Mouse (Mus musculus) heart, embryonic 13.5 days (tissue): ENCODE measurements around the gene Atp8a2. TPM values are rescaled to one million over a fixed set of nuclear protein-coding genes. Genes with fewer than 3 reads are reported as not detected.

Source experiments
- ATAC-seq: fragments of 200-750 bp; cut with Nextera tagmentation; 2 replicates; pipeline ENCODE4 v1.8.0; 2017; ENCODE audit warnings: moderate TSS enrichment; ENCODE audit not compliant: insufficient number of reproducible peaks, low FRiP score, low TSS enrichment; ENCODE audit errors: extremely low read depth
- H3K27ac ChIP-seq: fragments of 300-500 bp; sonication (generic); replicated peaks from 2 replicates; pipeline ENCODE4 v1.5.1; 2015; ENCODE audit warnings: moderate library complexity, mild to moderate bottlenecking, inconsistent platforms
- H3K27me3 ChIP-seq: fragments of 300-500 bp; sonication (generic); replicated peaks from 2 replicates; pipeline ENCODE4 v1.6.1; 2015; ENCODE audit warnings: mild to moderate bottlenecking, inconsistent platforms
- H3K36me3 ChIP-seq: fragments of 300-500 bp; sonication (generic); 2 replicates; pipeline ENCODE4 v1.6.1; 2015; ENCODE audit warnings: mild to moderate bottlenecking, inconsistent platforms
- H3K4me1 ChIP-seq: fragments of 300-500 bp; sonication (generic); 2 replicates; pipeline ENCODE4 v1.6.1; 2015; ENCODE audit warnings: inconsistent platforms
- H3K4me2 ChIP-seq: fragments of 300-500 bp; sonication (generic); 2 replicates; pipeline ENCODE4 v1.6.1; 2015; ENCODE audit warnings: inconsistent platforms, mild to moderate bottlenecking, moderate library complexity
- H3K4me3 ChIP-seq: fragments of 300-500 bp; sonication (generic); 2 replicates; pipeline ENCODE4 v1.5.1; 2015; ENCODE audit warnings: moderate library complexity, mild to moderate bottlenecking, inconsistent platforms
- H3K9ac ChIP-seq: fragments of 300-500 bp; sonication (generic); 2 replicates; pipeline ENCODE4 v1.6.1; 2015; ENCODE audit warnings: inconsistent platforms, mild to moderate bottlenecking, moderate library complexity
- H3K9me3 ChIP-seq: fragments of 300-500 bp; sonication (generic); 2 replicates; pipeline ENCODE4 v1.6.1; 2016; ENCODE audit warnings: inconsistent platforms
- WGBS: fragments of 180-500 bp; shearing (Covaris S2); methylation state at CpG from one replicate; pipeline ENCODE4 v1.1.7; 2015; ENCODE audit warnings: mixed read lengths; 5-methylcytosine and 5-hydroxymethylcytosine counted together
- polyA plus RNA-seq: library from polyadenylated mRNA; unstranded; fragments of >200 nt; fragmentation: Nextera tagmentation; extraction: Ambion mirVana; gene quantifications from 2 replicates; pipeline ENCODE4 v1.2.1, GENCODE M21; 2015

Gene Atp8a2
- polyA plus RNA-seq, 1 experiment from 2014 or later, result 6.7 TPM

- H3K27ac ChIP-seq, result no peak overlapping the region
- H3K4me1 ChIP-seq, result no peaks in the 10 kb centered on the region
- no peak overlapping the region for H3K9ac ChIP-seq
- no peaks in the 10 kb centered on the region for H3K9me3 ChIP-seq
- no peak overlapping the region for H3K4me3 ChIP-seq
- no peak overlapping the region for H3K4me2 ChIP-seq
- H3K36me3 ChIP-seq, result no peaks in the 10 kb centered on the region
- 81% methylated on average over 7 of the region's 7 CpGs for WGBS
- no peaks in the 10 kb centered on the region for H3K27me3 ChIP-seq
- no peak for ATAC-seq
Measured at GRCm38 (mm10) chr14:59903484-59904130, 293.4 kb downstream of the Atp8a2 start.

GRCm38 (mm10) chr14:59893971-59894370 lies 303.0 kb downstream of the Atp8a2 start:
- WGBS, result 71% methylated on average over 1 of the region's 1 CpGs
- Histone ChIP-seq H3K36me3 (no peaks in the 10 kb centered on the region), H3K27ac (no peak overlapping the region), H3K4me1 (peaks cover 14% of the 10 kb centered on the region), H3K9me3 (no peaks in the 10 kb centered on the region), H3K9ac (no peak overlapping the region), H3K4me2 (no peak overlapping the region), H3K27me3 (peaks cover 3% of the 10 kb centered on the region; the same call in 1 of the 2 replicates), H3K4me3 (no peak overlapping the region)
- ATAC-seq, result no peak

- Histone ChIP-seq H3K9ac (no peak overlapping the region), H3K27ac (no peak overlapping the region), H3K4me1 (peaks cover 33% of the 10 kb centered on the region), H3K27me3 (peaks cover 3% of the 10 kb centered on the region; the same call in 1 of the 2 replicates), H3K4me3 (no peak overlapping the region), H3K4me2 (no peak overlapping the region), H3K36me3 (no peaks in the 10 kb centered on the region), H3K9me3 (no peaks in the 10 kb centered on the region)
- ATAC-seq, result no peak
- 83% methylated on average over 8 of the region's 8 CpGs for WGBS
Measured at GRCm38 (mm10) chr14:59892084-59892483, 304.9 kb downstream of the Atp8a2 start.

GRCm38 (mm10) chr14:59891491-59891890 lies 305.5 kb downstream of the Atp8a2 start:
- ATAC-seq, result no peak
- Histone ChIP-seq H3K36me3 (no peaks in the 10 kb centered on the region), H3K4me3 (no peak overlapping the region), H3K4me1 (peaks cover 39% of the 10 kb centered on the region), H3K9me3 (no peaks in the 10 kb centered on the region), H3K27me3 (peaks cover 6% of the 10 kb centered on the region), H3K4me2 (no peak overlapping the region), H3K27ac (no peak overlapping the region), H3K9ac (no peak overlapping the region)
- 82% methylated on average over 5 of the region's 5 CpGs for WGBS

GRCm38 (mm10) chr14:59890818-59891217 lies 306.2 kb downstream of the Atp8a2 start:
- H3K4me2 ChIP-seq, result no peak overlapping the region
- H3K27me3 ChIP-seq, result peaks cover 13% of the 10 kb centered on the region
- ATAC-seq, result no peak
- WGBS, result 68% methylated on average over 5 of the region's 5 CpGs
- H3K9me3 ChIP-seq, result no peaks in the 10 kb centered on the region
- no peak overlapping the region for H3K4me3 ChIP-seq
- no peak overlapping the region for H3K27ac ChIP-seq
- no peak overlapping the region for H3K9ac ChIP-seq
- no peaks in the 10 kb centered on the region for H3K36me3 ChIP-seq
- H3K4me1 ChIP-seq, result peaks cover 42% of the 10 kb centered on the region

GRCm38 (mm10) chr14:59890107-59890506 lies 306.9 kb downstream of the Atp8a2 start:
- Histone ChIP-seq H3K4me1 (peaks cover 42% of the 10 kb centered on the region), H3K9me3 (no peaks in the 10 kb centered on the region), H3K27me3 (peaks cover 17% of the 10 kb centered on the region), H3K27ac (no peak overlapping the region), H3K36me3 (no peaks in the 10 kb centered on the region), H3K4me2 (no peak overlapping the region), H3K4me3 (no peak overlapping the region), H3K9ac (no peak overlapping the region)
- ATAC-seq, result no peak
- 47% methylated on average over 7 of the region's 7 CpGs for WGBS

DNA sequence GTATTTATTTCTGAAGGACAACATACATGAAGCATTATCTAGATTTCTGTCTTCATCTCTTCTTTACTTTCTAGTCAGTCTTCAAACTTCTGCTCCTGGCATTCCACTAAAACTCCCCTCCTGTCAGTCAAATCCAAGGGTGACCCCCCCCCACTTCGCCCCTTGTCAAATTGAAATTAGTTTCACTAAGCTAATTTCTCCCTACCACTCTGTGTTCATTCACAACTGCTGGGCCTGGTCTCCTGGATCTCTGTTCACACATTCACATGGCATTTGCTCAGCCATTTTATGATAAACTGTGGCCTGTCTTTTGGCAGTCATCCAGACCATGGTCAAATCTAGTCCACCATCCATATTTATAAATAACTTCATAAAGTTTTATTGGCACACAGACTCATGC lies 308.5 kb downstream of the Atp8a2 start:
- Histone ChIP-seq H3K9ac (no peak overlapping the region), H3K4me2 (no peak overlapping the region), H3K27me3 (peaks cover 17% of the 10 kb centered on the region), H3K4me3 (no peak overlapping the region), H3K4me1 (peaks cover 42% of the 10 kb centered on the region), H3K36me3 (no peaks in the 10 kb centered on the region), H3K27ac (no peak overlapping the region), H3K9me3 (no peaks in the 10 kb centered on the region)
- WGBS, result 90% methylated on average over 1 of the region's 1 CpGs
- ATAC-seq, result no peak

DNA sequence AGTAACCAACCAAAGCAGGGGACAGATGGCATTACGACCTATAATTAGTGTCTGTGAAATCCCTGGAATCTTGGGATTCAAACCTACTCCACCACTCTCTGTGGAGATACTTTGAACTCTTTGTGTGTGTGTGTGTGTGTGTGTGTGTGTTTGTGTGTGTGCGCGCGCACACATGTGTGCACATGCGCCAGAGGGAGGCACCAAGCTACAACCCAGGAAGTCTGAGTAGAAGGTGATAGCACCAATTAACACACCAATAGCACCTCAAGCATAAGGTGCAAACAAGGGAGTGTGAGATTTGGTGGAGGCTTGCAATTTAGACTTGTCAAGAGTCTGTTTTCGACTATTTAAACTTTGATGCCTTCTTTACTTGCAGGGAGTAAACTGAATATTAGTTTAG lies 308.9 kb downstream of the Atp8a2 start:
- ATAC-seq, result no peak
- H3K9me3 ChIP-seq, result no peaks in the 10 kb centered on the region
- no peaks in the 10 kb centered on the region for H3K36me3 ChIP-seq
- peaks cover 42% of the 10 kb centered on the region for H3K4me1 ChIP-seq
- peak overlapping the region; percentile 58; the same call in 1 of the 2 replicates for H3K27ac ChIP-seq
- peak overlapping the region; percentile 40; the same call in 1 of the 2 replicates for H3K9ac ChIP-seq
- H3K27me3 ChIP-seq, result peaks cover 17% of the 10 kb centered on the region
- H3K4me2 ChIP-seq, result 0 out of 2 replicates have a peak overlapping the region, but pooled peaks have one; percentile 55
- no peak overlapping the region for H3K4me3 ChIP-seq
- 78% methylated on average over 6 of the region's 6 CpGs for WGBS

GRCm38 (mm10) chr14:59887061-59887861 lies 309.7 kb downstream of the Atp8a2 start:
- no peak for ATAC-seq
- Histone ChIP-seq H3K9me3 (no peaks in the 10 kb centered on the region), H3K9ac (peak overlapping the region; percentile 40; the same call in 1 of the 2 replicates), H3K27me3 (peaks cover 17% of the 10 kb centered on the region), H3K4me2 (peak overlapping the region; percentile 55), H3K36me3 (no peaks in the 10 kb centered on the region), H3K27ac (peak overlapping the region; percentile 58), H3K4me1 (peaks cover 42% of the 10 kb centered on the region), H3K4me3 (peak overlapping the region; percentile 16)
- 20% methylated on average over 15 of the region's 15 CpGs for WGBS

GRCm38 (mm10) chr14:59883517-59884069 lies 313.4 kb downstream of the Atp8a2 start:
- no peak overlapping the region for H3K4me3 ChIP-seq
- peaks cover 24% of the 10 kb centered on the region for H3K4me1 ChIP-seq
- H3K27me3 ChIP-seq, result peaks cover 14% of the 10 kb centered on the region
- no peak overlapping the region for H3K27ac ChIP-seq
- no peak overlapping the region for H3K9ac ChIP-seq
- H3K36me3 ChIP-seq, result no peaks in the 10 kb centered on the region
- 85% methylated on average over 10 of the region's 10 CpGs for WGBS
- no peaks in the 10 kb centered on the region for H3K9me3 ChIP-seq
- H3K4me2 ChIP-seq, result no peak overlapping the region
- no peak for ATAC-seq

GRCm38 (mm10) chr14:59880829-59881228 lies 316.1 kb downstream of the Atp8a2 start:
- H3K9ac ChIP-seq, result no peak overlapping the region
- peaks cover 4% of the 10 kb centered on the region for H3K9me3 ChIP-seq
- H3K27me3 ChIP-seq, result peaks cover 4% of the 10 kb centered on the region; the same call in 1 of the 2 replicates
- H3K4me2 ChIP-seq, result no peak overlapping the region
- H3K36me3 ChIP-seq, result no peaks in the 10 kb centered on the region
- no peak for ATAC-seq
- no peaks in the 10 kb centered on the region for H3K4me1 ChIP-seq
- WGBS, result 80% methylated on average over 3 of the region's 3 CpGs
- no peak overlapping the region for H3K27ac ChIP-seq
- no peak overlapping the region for H3K4me3 ChIP-seq
